Mouse (Mus musculus): ENCODE measurements around the gene Lbhd2.

Gene Lbhd2

DNA sequence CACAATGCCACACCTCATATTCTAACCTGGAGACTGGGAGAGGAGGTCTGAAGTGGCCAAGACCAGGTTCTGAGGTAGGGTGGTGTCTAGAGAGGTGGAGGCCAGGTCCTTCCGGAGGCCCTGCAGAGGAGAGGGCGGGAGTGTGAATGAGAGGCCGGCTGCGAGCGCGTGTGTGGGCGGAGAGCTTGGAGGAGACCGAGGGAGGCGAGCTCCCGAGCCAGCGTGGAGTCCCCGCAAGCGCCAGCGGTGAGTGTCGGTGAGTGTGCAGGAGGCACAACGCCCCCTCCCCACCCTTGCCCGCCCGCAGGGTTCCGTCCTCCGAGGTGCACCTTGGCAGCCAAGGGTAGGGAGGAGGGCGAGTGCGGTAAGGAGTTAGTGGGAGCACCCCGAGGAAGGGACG, at the start of gene Lbhd2:
TSS of gene Lbhd2 (plus strand) at position 188 of the 400 bp plus-strand sequence.
- DNase-seq (ENCODE audit: low spot score), result no peak

DNA sequence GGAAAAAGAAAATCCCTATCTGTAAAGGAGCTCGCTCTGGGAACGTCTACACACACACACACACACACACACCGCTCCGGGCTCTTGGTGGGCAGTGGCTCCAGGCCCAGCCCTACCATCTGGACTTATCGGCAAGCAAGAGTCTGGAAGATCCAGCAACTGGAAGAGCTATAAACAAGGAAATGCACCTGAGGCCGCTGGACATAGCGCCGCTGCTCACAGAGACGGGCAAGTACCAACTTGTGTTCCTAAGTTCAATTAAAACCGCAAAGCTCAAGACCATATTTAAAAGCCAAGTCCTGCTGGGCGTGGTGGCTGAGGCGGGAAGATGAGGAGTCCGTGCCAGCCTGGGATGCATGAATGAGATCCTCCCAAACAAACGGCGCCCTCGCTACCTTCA, 45.9 kb upstream of the Lbhd2 start:
- DNase-seq (ENCODE audit: low spot score), result no peak

DNA sequence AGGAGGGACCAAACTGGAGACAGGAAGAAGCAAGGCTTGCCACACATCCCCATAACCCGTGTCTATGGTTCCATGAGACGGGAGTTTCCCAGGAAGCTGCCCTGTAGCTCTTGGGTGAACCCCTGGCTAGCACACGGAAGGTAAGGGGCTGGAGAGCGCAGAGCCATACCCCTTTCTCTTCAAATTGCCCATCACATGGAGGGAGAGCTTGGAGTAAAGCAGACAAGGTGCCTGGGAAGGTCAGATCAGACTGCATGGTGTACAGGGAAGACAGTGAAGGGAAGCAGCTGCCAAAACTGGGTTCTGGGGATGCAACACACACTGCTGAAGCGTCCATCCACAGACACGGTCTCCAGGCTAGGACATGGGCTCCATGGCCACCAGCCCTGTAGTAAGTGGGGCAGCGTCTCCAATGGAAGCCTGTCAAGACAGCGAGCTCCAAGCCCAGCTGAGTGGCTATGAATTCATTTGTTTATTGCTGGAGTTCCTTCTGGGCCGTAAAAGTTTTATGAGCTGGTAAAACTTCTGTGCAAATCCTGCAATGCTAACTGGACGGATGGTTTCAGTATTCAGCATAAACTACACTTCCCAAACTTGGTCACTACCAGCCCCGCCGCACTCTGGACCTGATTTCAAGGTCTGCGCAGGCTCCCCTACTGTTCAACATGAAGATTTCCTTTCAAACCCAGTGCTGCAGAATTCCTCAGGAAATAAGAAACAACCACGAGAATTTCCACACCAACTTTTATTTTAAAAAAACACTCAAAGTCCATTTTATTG, 45.1 kb upstream of the Lbhd2 start:
- DNase-seq (ENCODE audit: low spot score), result no peak

DNA sequence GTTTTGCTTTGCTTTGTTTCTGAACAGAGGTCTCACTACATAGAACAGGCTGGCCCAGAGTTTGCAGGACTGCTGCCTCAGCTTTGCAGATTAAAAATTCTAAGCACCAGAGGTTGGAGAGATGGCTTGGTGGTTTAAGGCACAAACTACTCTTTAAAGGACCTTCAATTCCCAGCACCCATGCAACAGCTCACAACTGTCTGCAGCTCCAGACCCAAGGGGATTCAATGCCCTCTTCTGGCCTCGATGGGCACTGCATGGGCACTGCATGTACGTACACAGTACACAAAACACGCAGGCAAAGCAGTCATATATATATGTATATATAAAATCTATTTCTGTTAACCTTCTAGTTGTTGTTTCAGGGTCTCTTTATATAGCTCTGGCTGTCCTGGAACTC, 42.4 kb upstream of the Lbhd2 start:
- DNase-seq (ENCODE audit: low spot score), result no peak

DNA sequence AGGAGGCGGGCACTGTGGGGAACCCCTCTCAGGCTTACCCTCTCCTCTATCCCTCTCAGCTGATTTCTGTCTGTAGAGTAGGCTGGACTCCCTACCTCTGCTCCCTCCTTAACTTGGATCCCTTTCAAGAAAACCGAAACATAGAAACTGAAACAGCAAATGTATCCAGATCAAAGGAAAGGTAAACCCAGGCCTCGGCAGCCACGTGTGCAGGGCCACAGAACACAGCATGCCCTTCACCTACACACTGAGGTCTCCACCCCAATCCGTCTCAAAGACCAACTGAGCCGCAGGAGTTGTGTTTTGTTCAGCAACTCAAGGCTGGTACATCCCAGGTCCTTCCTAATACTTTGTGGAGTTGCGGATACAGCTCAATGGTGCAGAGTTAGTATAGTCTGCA, 39.5 kb upstream of the Lbhd2 start:
- no peak for DNase-seq (ENCODE audit: low spot score)

DNA sequence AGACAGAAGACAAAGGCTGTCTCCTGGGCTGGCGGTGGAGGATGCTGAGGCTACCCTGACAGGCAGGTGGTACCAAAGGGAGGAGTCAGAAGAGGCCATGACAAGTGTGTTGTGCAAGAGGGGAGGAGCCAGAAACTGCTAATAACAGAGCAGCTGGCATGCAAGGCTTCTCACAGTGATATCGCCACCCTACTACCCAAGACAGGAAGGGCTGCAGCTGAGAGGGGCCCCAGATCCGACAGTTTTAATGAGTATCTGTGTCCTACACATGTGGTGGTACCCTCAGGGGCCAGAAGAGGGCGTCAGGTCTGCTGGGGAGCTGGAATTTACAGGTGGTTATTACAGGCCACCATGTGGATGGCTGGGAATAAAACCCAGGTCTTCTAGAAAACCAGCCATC, 36.4 kb upstream of the Lbhd2 start:
- peak; percentile 34 for DNase-seq (ENCODE audit: low spot score)

DNA sequence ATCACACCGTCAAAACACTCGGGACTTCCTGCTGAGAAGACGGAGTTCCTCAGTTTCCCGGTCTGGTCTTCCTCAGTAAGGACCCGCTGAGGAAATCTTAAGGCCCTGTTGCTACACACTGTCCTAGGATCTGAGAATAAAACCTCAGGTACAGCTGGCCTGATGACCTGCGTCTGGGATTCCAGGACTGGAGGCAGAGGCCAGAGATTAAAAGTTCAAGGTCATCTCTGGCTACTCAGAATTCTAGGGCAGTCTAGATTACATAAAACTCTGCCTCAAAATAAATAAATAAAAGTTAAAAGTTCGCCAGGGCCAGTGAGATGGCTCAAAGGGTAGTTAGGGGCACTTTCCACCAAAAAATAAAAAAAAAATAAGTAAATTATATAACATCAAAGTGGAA, 34.7 kb upstream of the Lbhd2 start:
- DNase-seq (ENCODE audit: low spot score), result no peak

DNA sequence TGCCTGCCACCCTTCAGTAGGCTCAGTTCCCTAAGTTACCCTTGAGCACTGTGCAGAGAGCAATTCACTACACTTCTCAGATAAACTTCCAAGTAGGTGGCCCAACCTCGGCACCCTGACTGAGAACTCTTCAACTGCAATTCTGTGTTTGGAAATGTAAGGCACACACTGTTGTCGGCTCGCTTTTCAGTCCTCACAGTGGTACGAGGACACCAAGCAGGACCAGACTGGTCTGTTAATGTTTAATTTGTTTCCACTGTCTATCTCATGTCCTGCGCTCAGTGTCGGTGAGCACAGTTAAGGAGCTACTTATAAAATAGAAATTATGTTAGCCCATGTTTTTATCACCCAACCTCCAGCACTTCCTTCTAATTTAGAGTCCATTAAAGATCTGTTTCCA, 33.2 kb upstream of the Lbhd2 start:
- no peak for DNase-seq (ENCODE audit: low spot score)

DNA sequence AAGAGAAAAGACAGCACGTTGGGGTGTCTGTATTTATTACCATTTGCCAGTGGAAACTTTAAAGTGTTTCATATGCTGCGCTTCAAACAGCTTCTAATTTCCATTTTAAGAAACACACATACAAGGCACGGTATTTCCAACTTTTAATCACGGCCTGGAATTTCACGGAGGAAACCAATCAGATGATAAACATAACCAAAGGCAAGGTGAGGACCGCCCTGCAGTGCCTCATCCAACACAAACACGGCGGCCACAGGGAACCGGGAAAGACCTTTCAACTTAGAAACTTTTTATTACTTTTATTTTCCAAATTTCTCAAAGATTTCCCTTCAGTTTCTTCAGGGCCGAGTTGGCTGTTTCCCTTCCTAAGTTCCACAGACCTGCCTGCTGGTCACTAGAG, 31.9 kb upstream of the Lbhd2 start:
- no peak for DNase-seq (ENCODE audit: low spot score)

DNA sequence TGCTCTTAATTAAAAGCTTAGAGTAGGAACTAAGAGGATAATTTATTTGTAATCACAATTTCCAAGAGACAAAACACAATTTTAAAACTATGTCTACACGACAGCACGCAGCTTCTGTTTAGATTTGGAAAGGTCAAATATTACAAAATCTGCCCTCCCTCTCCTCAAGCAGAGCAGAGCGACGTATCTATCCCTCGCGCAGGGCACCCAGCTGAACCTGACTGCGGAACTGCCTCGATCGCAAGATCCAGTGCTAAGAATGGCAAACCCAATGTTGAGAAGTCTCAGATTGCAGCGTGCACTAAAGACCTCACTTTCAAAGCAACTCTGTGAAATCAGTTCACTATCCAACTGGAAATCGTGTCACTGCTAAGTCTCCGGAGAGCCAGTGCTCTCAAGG, 31.1 kb upstream of the Lbhd2 start:
- no peak for DNase-seq (ENCODE audit: low spot score)

DNA sequence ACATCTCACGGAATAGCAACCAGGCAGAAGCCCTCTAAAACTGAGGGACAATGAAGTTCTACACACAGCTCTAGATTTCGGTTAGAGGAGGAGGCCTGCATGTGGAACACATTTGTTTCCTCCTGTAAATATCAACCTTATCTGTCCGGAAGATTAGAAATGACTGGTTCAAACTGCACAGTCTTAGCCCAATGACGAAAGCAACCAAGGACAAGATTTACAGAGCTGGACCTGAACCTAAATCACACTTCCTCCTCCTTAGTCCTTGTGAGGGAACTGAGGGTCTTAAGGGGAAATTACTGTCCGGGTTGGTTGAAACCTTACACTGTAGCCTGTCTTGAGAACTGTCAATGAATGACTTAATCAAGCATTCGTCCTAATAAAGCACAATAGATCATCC, 30.6 kb upstream of the Lbhd2 start:
- DNase-seq (ENCODE audit: low spot score), result no peak

DNA sequence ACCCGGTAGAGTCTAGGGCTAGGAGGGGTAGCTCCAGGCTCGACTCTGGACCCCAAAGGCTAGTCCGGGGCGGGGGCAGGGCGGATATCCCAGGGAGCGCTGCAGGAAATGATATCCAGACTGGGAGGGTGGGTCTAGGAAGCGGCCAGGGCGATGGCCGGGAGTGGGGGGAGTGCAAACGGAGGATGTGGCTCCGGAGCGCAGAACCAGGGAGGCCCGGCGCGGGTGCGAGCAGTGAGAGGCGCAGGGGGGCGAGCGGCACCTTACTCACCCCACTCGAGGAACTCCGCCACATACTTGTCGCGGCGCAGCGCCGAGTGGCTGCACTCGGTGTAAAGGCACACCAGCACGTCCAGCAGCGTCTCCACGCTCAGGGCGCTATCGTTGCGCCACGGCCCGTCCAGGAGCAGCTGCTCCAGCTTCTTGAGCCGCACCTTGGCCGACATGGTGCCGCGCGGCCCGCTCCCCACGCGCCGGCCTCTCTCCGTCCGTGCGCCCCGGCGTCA, 29.7 kb upstream of the Lbhd2 start:
- peak; percentile 46 for DNase-seq (ENCODE audit: low spot score)

DNA sequence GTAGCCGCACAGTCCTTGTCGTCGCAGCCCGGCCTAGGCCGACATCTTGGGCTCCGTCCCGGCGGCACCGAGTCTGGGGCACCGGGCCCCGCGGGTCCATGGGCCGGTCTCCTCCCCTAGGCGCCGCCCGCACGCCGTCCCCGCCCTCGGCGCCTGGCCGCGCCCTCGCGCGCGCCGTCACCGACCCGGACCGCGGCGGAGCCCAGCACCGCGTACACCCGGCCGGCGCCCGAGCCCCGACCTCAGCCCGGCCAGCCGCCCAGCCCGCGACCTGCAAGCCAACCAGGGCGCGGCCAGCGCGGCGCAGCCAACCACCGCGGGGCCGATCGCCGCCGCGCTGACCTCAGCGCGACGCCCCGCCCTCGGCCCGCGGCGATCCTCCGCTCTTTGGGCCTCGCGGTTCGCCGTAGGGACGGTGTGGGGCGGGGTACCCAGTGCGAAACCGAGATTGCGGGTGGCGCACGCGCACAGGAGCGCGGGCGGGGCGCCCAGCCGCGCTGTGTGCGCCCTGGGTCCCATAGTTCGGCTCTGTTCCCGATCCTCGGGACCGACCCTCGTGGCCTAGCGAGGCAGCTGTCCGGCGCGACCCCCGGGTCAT, 29.1 kb upstream of the Lbhd2 start, which contains the start of gene Cdc42bpb:
TSS of gene Cdc42bpb (minus strand) at position 343 of the 598 bp plus-strand sequence.
- peak; percentile 95 for DNase-seq (ENCODE audit: low spot score)

DNA sequence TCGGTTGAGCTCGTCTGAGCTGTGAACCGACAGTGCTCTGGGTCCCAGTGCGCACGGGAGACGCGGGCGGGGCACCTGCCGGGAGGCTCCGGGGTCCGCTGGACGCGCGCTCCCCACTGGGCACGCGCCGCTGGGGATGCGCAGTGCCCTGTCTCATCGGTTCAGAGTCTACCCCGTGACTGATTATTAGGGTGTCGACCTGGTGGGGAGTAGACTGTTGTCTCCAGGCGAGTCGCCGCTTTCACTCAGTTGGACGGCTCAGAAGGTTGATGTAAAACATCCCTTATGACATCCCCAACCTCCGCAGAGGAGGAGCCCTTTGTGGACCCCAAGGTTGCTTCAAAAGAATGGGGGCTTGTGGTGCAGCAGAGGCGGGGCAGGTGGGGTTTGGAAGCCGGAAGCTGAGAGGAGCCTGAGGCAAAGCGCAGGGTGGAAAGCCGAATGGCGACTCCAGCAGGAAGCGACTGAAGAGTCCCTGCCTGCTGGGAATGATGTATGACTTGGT, 28.6 kb upstream of the Lbhd2 start:
- DNase-seq (ENCODE audit: low spot score), result peak; percentile 59

DNA sequence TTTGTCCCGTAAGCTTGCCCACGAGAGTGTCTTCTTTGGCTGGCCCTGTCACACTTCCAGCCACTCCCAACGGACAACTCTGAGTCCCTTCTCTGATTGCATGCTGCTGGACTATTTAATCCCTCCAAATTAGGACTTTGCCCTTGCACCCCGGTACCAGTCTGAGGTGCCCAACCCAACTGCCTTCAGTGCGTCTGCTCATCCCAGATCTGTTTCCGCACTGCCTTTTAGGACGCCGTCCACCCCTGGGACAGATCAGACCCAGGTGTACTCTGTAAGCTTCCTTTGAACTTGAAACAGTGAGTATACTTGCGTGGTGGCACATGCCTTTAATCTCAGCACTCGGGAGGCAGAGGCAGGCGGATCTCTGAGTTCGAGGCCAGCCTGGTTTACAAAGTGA, 27.8 kb upstream of the Lbhd2 start:
- peak; percentile 7 for DNase-seq (ENCODE audit: low spot score)

DNA sequence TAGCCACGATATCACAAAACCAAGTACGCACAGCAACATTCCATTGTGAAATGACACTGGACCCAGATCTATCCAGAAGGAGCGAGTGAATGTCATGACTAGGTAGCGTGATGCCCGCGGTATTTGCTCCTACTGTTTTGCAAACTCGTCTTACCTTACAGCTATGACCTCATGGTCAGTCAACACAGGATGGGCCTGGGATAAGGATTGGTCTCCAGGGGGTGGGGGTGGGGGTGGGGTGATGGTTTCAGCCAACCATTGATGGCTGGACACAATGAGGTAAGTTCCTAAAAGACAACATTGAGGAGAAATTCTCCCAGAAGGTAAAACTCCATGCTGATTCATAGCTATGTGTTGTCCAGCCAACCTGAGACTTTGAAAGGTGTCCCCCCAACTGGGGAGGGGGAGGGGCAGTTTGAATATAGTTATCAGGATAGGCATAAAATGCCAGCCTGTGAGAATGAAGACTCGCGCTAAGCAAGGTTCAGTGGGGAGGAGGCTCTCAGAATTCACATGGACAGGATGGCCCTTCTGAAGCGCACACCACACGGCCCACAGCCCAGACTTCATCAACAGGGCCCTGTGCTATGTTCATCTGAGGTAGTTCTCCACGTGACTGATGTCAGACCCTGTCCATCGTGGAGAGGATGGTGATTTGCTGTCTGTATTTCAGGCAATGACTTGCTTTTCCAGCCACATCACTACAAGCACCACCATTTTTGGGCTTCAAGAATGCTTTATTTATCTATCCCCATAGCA, 20.5 kb upstream of the Lbhd2 start:
- no peak for DNase-seq (ENCODE audit: low spot score)

DNA sequence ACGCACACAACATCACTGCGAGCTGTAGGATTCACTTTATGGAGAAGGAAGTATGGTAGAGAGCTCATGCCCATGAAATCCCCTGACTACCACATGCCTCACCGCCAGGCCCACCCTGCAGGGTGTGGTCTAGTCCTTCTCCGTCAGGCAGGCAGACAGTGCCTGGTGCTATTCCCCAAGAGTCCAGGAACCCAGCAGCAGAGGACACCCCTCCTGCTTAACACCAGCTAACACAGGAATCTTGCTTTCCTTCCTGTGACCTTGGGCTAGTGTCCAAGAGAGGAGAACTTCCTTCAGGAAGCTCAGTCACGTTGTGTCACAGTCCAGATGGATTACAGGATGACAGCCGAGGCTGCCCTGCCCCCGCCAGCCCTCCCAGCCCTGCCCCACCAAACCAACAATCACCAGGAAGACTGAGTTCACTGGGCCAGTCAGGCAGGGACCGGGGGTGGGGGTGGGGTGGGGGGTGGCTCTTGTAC, 19.9 kb upstream of the Lbhd2 start:
- DNase-seq (ENCODE audit: low spot score), result no peak

DNA sequence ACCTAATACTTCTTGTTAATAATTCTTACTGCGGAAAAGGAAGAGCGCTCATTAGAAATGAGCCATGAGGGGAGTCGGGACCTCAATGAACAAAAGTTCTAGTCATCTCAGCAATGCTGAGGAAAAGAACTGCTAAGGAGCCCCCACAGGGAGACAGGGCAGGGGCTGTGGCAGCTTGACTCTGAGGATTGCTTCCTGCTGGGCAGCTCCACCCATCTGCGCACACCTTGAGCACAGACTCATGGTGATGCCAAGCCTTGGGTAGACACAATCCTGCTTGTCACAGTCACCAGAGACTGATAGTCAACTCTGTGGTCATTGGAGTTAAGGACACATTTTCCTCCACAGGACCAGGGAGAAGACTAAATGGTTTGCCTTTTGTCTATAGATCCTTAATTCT, 19.5 kb upstream of the Lbhd2 start:
- no peak for DNase-seq (ENCODE audit: low spot score)

DNA sequence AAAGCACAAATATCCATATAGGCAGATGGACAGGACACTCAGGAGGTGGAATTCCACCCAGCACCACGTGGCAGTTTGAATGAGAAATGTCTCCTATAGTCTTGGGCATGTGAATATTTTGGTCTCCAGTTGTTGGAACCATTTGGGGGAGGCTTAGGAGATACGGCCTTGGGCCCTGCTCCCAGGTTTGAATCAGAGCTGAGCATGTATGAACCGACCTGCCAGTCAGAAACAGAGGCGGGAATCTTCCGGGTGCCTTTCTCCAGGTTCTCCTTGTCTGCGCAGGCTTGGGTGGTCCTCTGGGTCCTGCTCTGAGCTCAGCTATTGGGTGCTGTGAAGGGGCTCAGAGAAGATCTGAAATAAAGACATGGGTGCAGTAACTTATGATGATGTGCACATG, 12.6 kb upstream of the Lbhd2 start:
- no peak for DNase-seq (ENCODE audit: low spot score)

DNA sequence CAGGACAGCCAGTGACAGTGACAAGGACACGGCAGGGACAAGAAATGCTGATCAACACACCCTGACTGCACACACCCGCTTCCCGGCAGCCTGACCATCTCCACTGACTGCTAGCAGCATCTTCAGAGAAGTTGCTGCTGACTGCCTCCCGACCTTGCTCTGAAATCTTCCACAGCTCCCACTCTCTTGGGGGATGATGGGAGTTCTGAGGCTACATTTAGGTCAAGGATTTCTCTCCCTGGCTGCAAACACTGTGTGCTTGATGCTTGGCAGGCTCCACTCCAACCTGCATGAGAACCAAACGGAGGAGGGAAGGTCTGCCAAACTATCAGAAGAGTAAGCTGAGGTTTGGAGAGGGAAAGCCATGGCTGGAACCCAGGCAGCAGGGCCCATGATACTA, 9.6 kb upstream of the Lbhd2 start:
- no peak for DNase-seq (ENCODE audit: low spot score)

DNA sequence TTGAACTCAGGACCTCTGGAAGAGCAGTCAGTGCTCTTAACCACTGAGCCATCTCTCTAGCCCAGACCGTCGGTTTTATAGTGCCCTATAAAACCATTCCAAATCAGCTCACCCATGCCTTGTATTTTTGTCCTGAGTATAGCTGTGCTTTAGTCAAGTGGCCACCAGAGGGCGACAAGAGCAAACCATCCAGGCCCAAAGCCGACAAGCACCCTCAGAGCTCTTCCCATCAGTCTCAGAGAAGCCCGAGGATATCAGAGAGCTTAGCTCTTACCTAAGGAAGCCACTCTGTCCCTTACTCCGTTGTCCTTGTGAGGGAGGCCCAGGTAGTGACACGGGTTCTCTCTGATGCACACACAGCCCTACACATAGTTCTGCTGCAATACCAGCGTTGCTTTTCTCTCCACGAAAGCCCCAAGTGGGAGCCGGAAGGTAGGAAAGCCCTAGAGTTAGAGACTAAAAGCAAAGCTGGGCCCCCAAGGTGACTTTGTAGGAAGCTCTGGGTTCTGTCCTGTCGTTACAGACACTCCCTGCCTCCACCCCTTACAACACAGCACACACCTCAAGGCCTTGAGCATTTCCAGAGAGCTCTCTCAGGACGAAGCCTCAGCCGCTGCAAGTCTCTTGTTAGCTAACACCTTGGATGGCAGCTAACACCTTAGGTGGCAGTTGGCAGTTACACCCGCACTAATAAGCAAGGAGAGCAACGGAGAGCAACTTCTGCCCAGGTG, 5.0 kb upstream of the Lbhd2 start:
- DNase-seq (ENCODE audit: low spot score), result peak; percentile 92

DNA sequence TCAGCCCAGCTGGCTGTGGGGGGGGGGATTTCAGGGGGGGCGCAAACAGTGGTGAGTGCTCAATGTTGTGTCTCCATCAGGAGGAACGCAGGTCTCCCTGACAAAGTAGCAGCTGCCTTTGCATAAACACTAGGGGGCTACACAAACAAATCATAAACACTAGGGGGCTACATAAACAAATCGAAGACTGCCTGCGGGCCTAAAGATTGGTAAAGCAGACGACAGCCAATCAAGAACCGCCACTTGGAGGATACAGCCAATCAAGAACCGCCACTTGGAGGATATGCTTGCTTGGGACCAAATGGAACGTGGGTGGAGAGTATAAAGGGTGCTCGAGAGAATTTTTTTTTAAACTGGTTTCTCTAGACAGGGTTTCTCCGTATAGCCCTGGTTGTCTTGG, 1.7 kb upstream of the Lbhd2 start:
- DNase-seq (ENCODE audit: low spot score), result no peak
